Mouse (Mus musculus) hindbrain, embryonic 14.5 days (tissue): Measurements from ENCODE around the gene Csgalnact2. TPM values are rescaled to one million over a fixed set of nuclear protein-coding genes. Genes with fewer than 3 reads are reported as not detected.

Experiments used
- ATAC-seq: fragments of 200-750 bp; cut with Nextera tagmentation; 2 replicates; pipeline ENCODE4 v1.8.0; 2017; ENCODE audit warnings: moderate number of reproducible peaks, mild to moderate bottlenecking, moderate TSS enrichment, moderate library complexity; ENCODE audit not compliant: low FRiP score
- DNase-seq: peaks from one replicate; pipeline ENCODE4 v3.0.0-alpha.2; 2015; ENCODE audit warnings: low spot score
- H3K27ac ChIP-seq: fragments of 300-500 bp; sonication (generic); 2 replicates; pipeline ENCODE4 v1.5.1; 2014; ENCODE audit warnings: mild to moderate bottlenecking, moderate library complexity
- H3K27me3 ChIP-seq: fragments of 300-500 bp; sonication (generic); 2 replicates; pipeline ENCODE4 v1.6.1; 2014; ENCODE audit warnings: mild to moderate bottlenecking, low read length, mixed read lengths; ENCODE audit not compliant: control insufficient read depth, insufficient read depth
- H3K36me3 ChIP-seq: fragments of 300-500 bp; sonication (generic); replicated peaks from 2 replicates; pipeline ENCODE4 v1.6.1; 2014; ENCODE audit not compliant: control insufficient read depth, insufficient read depth
- H3K4me1 ChIP-seq: fragments of 300-500 bp; sonication (generic); replicated peaks from 2 replicates; pipeline ENCODE4 v1.6.1; 2014; ENCODE audit warnings: antibody characterized with exemption, low read length, mixed read lengths; ENCODE audit not compliant: control insufficient read depth, insufficient read depth
- H3K4me2 ChIP-seq: fragments of 300-500 bp; sonication (generic); replicated peaks from 2 replicates; pipeline ENCODE4 v1.6.1; 2014; ENCODE audit warnings: mild to moderate bottlenecking, moderate library complexity
- H3K4me3 ChIP-seq: fragments of 300-500 bp; sonication (generic); replicated peaks from 2 replicates; pipeline ENCODE4 v1.5.1; 2014; ENCODE audit warnings: mild to moderate bottlenecking, low read length
- H3K9ac ChIP-seq: fragments of 300-500 bp; sonication (generic); 2 replicates; pipeline ENCODE4 v1.6.1; 2014
- H3K9me3 ChIP-seq: fragments of 300-500 bp; sonication (generic); 2 replicates; pipeline ENCODE4 v1.6.1; 2016; ENCODE audit warnings: low read length; ENCODE audit not compliant: control insufficient read depth
- WGBS: fragments of 180-500 bp; shearing (Covaris S2); extraction: QIAGEN DNeasy Blood & Tissue Kit; methylation state at CpG from one replicate; pipeline ENCODE4 v1.1.7; 2014; 5-methylcytosine and 5-hydroxymethylcytosine counted together
- microRNA-seq: library from miRNA; unstranded; fragments of <30 nt; microRNA quantifications from one replicate; pipeline ENCODE4, GENCODE M21; 2016
- polyA plus RNA-seq: library from polyadenylated mRNA; unstranded; fragments of >200 nt; fragmentation: Nextera tagmentation; extraction: Ambion mirVana; gene quantifications from 2 replicates; pipeline ENCODE4 v1.2.1, GENCODE M21; 2014

The Csgalnact2 gene
- polyA plus RNA-seq, 1 experiment from 2014 or later = 13.3 TPM

DNA sequence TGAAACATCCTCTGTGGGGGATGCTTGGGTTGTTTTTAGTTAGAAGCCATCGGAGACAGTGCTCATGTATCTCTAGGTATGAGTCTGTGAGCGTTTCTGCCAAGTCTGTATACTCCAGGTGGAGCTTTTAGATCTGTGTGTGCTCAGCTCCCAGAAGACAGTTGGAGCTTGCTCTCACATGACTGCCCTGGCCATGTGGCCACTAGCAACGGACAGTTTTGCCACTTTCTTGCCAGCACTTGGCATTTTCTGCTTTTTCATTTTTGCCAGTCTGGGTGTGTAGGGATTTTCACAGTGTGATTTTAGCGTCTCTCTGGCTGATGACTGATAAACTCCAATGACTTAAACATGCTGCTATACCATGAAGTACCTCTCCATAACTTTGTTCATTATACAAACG lies 75.7 kb downstream of the Csgalnact2 start:
- no peak for DNase-seq
- Histone ChIP-seq H3K9me3 (no peaks in the 10 kb centered on the region), H3K9ac (no peak overlapping the region), H3K27ac (no peak overlapping the region), H3K27me3 (no peaks in the 10 kb centered on the region; the same call in 1 of the 2 replicates), H3K4me2 (no peak overlapping the region), H3K4me1 (peaks cover 17% of the 10 kb centered on the region; the same call in 1 of the 2 replicates), H3K4me3 (no peak overlapping the region), H3K36me3 (no peaks in the 10 kb centered on the region)
- WGBS = 78% methylated on average over 5 of the region's 5 CpGs
- ATAC-seq = no peak

DNA sequence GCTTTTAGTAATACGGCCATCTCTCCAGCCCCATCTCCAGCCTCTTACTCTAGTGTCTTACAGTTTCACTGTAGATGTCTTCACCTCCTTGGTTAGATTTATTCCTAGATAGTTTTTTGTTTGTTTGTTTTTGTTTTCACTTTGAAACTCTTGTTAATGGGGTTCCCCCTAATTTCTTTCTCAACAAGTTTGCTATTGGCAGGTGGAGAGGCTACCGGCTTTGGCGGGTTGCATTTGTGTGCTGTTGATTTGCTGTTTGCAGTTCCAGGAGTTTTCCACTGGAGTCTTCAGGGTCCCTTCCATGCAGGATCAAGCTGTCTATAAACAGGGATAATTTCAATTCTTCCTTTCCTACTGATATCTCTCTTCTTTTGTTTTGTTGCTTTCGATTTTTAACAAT lies 77.7 kb downstream of the Csgalnact2 start:
- H3K4me3 ChIP-seq = no peak overlapping the region
- ATAC-seq (no peak), DNase-seq (no peak)
- no peaks in the 10 kb centered on the region for H3K9me3 ChIP-seq
- H3K27me3 ChIP-seq = no peaks in the 10 kb centered on the region
- no peak overlapping the region for H3K27ac ChIP-seq
- H3K4me2 ChIP-seq = no peak overlapping the region
- H3K36me3 ChIP-seq = no peaks in the 10 kb centered on the region
- 93% methylated on average over 4 of the region's 4 CpGs for WGBS
- H3K9ac ChIP-seq = no peak overlapping the region
- H3K4me1 ChIP-seq = peaks cover 11% of the 10 kb centered on the region; the same call in 1 of the 2 replicates

Small RNA genes lying within 50 kb of the gene (microRNA-seq; reads per million reads assigned to microRNA genes)
- not detected for gene Mir7044

Other genes starting within 250 kb of the Csgalnact2 start
- gene Hnrnpf, start 238.8 kb downstream of the Csgalnact2 start, polyA plus RNA-seq = 254 and 284 TPM in 2 replicates
- gene Fxyd4, start 201.4 kb downstream of the Csgalnact2 start, polyA plus RNA-seq = 1.3 and 2.6 TPM in 2 replicates
- gene Rasgef1a, start 127.7 kb downstream of the Csgalnact2 start, polyA plus RNA-seq = 1.5 and 2.3 TPM in 2 replicates
- gene Ret, start 58.6 kb upstream of the Csgalnact2 start, polyA plus RNA-seq = 17.0 and 18.8 TPM in 2 replicates